Mouse (Mus musculus) megakaryocyte, embryonic 14.5 days (primary cell): ENCODE measurements around the gene Polr2f.

ENCODE experiments used
- FLI1 ChIP-seq: IDR thresholded peaks from 2 replicates; pipeline ENCODE4 v1.6.1; 2012; ENCODE audit warnings: low read length, inconsistent platforms, mixed read lengths
- GATA1 ChIP-seq: IDR thresholded peaks from 3 replicates; pipeline ENCODE4 v1.6.1; 2012; ENCODE audit warnings: mixed read lengths, low read length, inconsistent platforms, borderline replicate concordance

GRCm38 (mm10) chr15:79140866-79141565 lies at the start of gene Polr2f, which contains the start of gene 1700088E04Rik:
- TF ChIP-seq FLI1 (no peak), GATA1 (peak; percentile 43; the same call in 1 of the 3 replicates)
